Mouse (Mus musculus) G1E (cell line): Measurements from ENCODE around the gene Parl.

Experiments used
- CTCF ChIP-seq: IDR thresholded peaks from 2 replicates; pipeline ENCODE4 v1.5.1; 2012; ENCODE audit warnings: low read depth, low read length, inconsistent platforms, mixed read lengths
- GATA1 ChIP-seq: IDR thresholded peaks from 2 replicates; pipeline ENCODE4 v1.6.1; 2012; ENCODE audit warnings: borderline replicate concordance, low read length, inconsistent platforms, mixed read lengths

DNA sequence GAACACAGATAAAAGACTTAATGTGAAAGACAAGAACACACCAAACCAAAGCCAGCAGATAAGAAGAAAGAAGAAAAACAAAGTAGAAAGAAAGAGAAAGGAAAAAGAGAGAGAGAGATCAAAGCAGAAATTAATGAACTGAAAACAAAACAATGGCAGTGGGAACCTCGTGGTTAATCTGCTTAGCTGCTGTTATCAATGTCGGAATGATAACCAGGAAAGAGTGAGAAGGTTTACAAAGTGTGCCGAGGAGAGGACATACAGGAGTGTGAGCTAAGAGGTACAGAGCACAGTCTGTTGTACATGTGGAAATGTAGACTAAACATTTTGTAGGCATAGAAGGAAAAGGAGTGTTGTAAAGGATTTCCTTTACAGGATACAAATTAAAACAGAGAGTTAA lies 29.2 kb downstream of the Parl start:
- TF ChIP-seq CTCF (no peak), GATA1 (no peak)
